In the genomic region with DNA sequence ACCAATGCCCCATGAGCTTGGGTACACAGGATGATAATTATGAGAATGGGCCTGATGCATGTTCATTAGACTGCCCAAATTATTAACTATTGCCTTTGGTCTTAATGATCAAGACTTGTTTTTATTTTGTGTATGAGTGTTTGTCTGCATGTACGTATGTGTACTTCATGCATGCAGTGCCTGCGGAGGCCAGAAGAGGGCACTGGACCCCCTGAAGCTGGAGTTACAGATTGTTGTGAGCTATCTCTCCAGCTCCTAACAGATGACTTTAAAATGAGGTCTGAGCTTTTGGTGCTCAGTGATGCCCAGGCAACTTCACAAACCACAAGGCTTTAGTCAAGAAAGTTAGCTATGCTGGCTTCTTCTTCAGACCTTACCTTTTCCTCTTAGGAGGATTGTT, we compare ENCODE assay signal across 1 mouse cellular context.
TF ChIP-seq lines count a peak whose summit lies in the region.

No protein-coding gene starts in this region.

TF ChIP-seq in MEL, 35 proteins besides CTCF, POLR2A, EP300 and RAD21:
- TF ChIP-seq SMC3 (IDR thresholded peaks at IDR 0.05; ENCODE audit: low read depth, low read length) (peak; percentile 21; the same call in 1 of the 2 replicates), MAZ (IDR thresholded peaks at IDR 0.05; ENCODE audit: low read depth, low read length) (no peak), ELF1 (IDR thresholded peaks at IDR 0.05; ENCODE audit: low read depth, low read length) (no peak)
